Mouse (Mus musculus) forebrain, postnatal 0 days (tissue): ENCODE measurements around the gene 4931422A03Rik. TPM values are rescaled to one million over a fixed set of nuclear protein-coding genes. Genes with fewer than 3 reads are reported as not detected.
"Not testable (repeated sequence)": the region's sequence is repeated elsewhere in the genome, so short reads cannot be mapped to it uniquely, and the experiment has no call there.

Source experiments
- ATAC-seq: fragments of 200-750 bp; cut with Nextera tagmentation; 2 replicates; pipeline ENCODE4 v1.8.0; 2017; ENCODE audit warnings: mild to moderate bottlenecking, moderate library complexity
- DNase-seq: peaks from one replicate; pipeline ENCODE4 v3.0.0-alpha.2; 2015
- H3K27ac ChIP-seq: fragments of 300-500 bp; sonication (generic); 2 replicates; pipeline ENCODE4 v1.5.1; 2014; ENCODE audit warnings: low read depth, mild to moderate bottlenecking, antibody characterized with exemption, low read length, moderate library complexity, mixed read lengths
- H3K27me3 ChIP-seq: fragments of 300-500 bp; sonication (generic); 2 replicates; pipeline ENCODE4 v1.6.1; 2014; ENCODE audit warnings: mild to moderate bottlenecking, low read length, mixed read lengths; ENCODE audit not compliant: insufficient read depth
- H3K36me3 ChIP-seq: fragments of 300-500 bp; sonication (generic); 2 replicates; pipeline ENCODE4 v1.6.1; 2014; ENCODE audit warnings: mild to moderate bottlenecking, moderate library complexity; ENCODE audit not compliant: insufficient read depth
- H3K4me1 ChIP-seq: fragments of 300-500 bp; sonication (generic); 2 replicates; pipeline ENCODE4 v1.6.1; 2014; ENCODE audit warnings: antibody characterized with exemption; ENCODE audit not compliant: insufficient read depth
- H3K4me2 ChIP-seq: fragments of 300-500 bp; sonication (generic); 2 replicates; pipeline ENCODE4 v1.6.1; 2014; ENCODE audit warnings: low read depth, mild to moderate bottlenecking, moderate library complexity
- H3K4me3 ChIP-seq: fragments of 300-500 bp; sonication (generic); 2 replicates; pipeline ENCODE4 v1.5.1; 2014; ENCODE audit warnings: low read depth, low read length, mixed read lengths
- H3K9ac ChIP-seq: fragments of 300-500 bp; sonication (generic); 2 replicates; pipeline ENCODE4 v1.6.1; 2014; ENCODE audit warnings: mild to moderate bottlenecking
- H3K9me3 ChIP-seq: fragments of 300-500 bp; sonication (generic); 2 replicates; pipeline ENCODE4 v1.6.1; 2016; ENCODE audit warnings: low read length
- CTCF ChIP-seq: sonication (generic); IDR thresholded peaks from 2 replicates; pipeline ENCODE4 v1.5.1; 2016; ENCODE audit warnings: antibody characterized with exemption, control low read depth, low read depth
- WGBS: fragments of 180-500 bp; shearing (Covaris S2); extraction: QIAGEN DNeasy Blood & Tissue Kit; methylation state at CpG from one replicate; pipeline ENCODE4 v1.1.7; 2014; 5-methylcytosine and 5-hydroxymethylcytosine counted together
- polyA plus RNA-seq: library from polyadenylated mRNA; unstranded; fragments of >200 nt; fragmentation: Nextera tagmentation; extraction: Ambion mirVana; gene quantifications from 2 replicates; pipeline ENCODE4 v1.2.1, GENCODE M21; 2015
- total RNA-seq: library from RNA; depleted of rRNA; stranded (reverse); fragments of >200 nt; gene quantifications from 2 replicates; pipeline ENCODE4 v1.2.3, GENCODE M21; 2014

4931422A03Rik gene
- total and polyA plus RNA-seq, 2 experiments from 2014 or later = 0.94 TPM; not detected in 1

- Histone ChIP-seq H3K36me3 (no peaks in the 10 kb centered on the region), H3K27ac (no peak overlapping the region), H3K9ac (no peak overlapping the region), H3K4me3 (no peak overlapping the region), H3K4me1 (no peaks in the 10 kb centered on the region), H3K9me3 (no peaks in the 10 kb centered on the region), H3K27me3 (no peaks in the 10 kb centered on the region), H3K4me2 (no peak overlapping the region)
- ATAC-seq (no peak), DNase-seq (no peak)
- 88% methylated on average over 4 of the region's 4 CpGs for WGBS
- TF ChIP-seq CTCF = no peak
These were observed 26.3 kb downstream of the 4931422A03Rik start for GRCm38 (mm10) chr2:104001861-104002260.

DNA sequence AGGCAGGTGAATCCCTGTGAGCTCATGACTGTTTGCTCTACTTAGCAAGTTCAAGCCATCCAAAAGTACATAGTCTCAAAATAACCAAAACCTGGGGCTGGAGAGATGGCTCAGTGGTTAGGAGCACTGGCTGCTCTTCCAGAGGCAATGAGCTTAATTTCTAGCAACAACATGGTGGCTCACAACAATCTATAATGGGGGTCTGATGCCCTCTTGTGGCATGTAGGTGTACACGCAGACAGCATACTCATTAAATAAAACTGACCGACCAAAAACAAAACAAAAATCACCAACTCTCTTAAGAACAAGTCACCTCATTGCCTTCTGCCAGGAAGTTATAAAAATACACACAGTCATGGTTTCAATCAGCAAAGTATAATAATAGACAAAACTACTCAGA, 27.1 kb downstream of the 4931422A03Rik start:
- WGBS = 16% methylated on average over 2 of the region's 2 CpGs
- Histone ChIP-seq H3K9me3 (no peaks in the 10 kb centered on the region), H3K36me3 (no peaks in the 10 kb centered on the region), H3K27ac (no peak overlapping the region), H3K9ac (no peak overlapping the region), H3K4me3 (no peak overlapping the region), H3K4me2 (no peak overlapping the region), H3K27me3 (no peaks in the 10 kb centered on the region), H3K4me1 (no peaks in the 10 kb centered on the region)
- no peak for ATAC-seq
- peak; percentile 67 for TF ChIP-seq CTCF
- DNase-seq = peak; percentile 51

- TF ChIP-seq CTCF = no peak
- H3K9me3 ChIP-seq = no peaks in the 10 kb centered on the region
- H3K9ac ChIP-seq = no peak overlapping the region
- no peaks in the 10 kb centered on the region for H3K36me3 ChIP-seq
- no peaks in the 10 kb centered on the region for H3K4me1 ChIP-seq
- 22% methylated on average over 17 of the region's 17 CpGs for WGBS
- peak overlapping the region; percentile 9; the same call in 1 of the 2 replicates for H3K4me2 ChIP-seq
- H3K4me3 ChIP-seq = no peak overlapping the region
- H3K27ac ChIP-seq = no peak overlapping the region
- peak; percentile 40; the same call in 1 of the 2 replicates for ATAC-seq
- no peaks in the 10 kb centered on the region for H3K27me3 ChIP-seq
- DNase-seq = peak; percentile 53
These were observed 35.4 kb downstream of the 4931422A03Rik start for GRCm38 (mm10) chr2:103992618-103993332.

DNA sequence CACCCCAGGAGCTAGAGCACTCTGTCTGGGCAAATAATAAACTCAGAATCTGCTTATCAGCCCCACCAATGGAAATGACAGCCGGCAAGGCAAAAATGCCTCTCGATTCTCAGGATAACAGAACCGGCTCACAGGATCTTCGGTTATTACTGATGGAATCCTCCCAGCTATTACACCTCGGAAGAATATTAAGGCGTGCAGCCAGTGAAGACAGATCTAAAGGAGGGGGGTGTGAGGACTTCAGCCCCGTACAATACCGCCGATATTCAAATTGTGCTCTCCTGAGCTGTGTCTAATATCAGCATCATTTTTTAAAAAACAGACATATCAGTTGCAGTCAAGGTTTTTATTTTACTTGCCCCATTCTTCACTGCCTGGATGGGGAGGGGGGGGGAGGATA, 36.0 kb downstream of the 4931422A03Rik start:
- WGBS = 58% methylated on average over 9 of the region's 9 CpGs
- H3K4me1 ChIP-seq = no peaks in the 10 kb centered on the region
- H3K4me2 ChIP-seq = peak overlapping the region; percentile 9; the same call in 1 of the 2 replicates
- no peak overlapping the region for H3K4me3 ChIP-seq
- H3K9me3 ChIP-seq = no peaks in the 10 kb centered on the region
- no peaks in the 10 kb centered on the region for H3K27me3 ChIP-seq
- ATAC-seq = peak; percentile 42; the same call in 1 of the 2 replicates
- no peak for DNase-seq
- TF ChIP-seq CTCF = no peak
- H3K9ac ChIP-seq = no peak overlapping the region
- no peaks in the 10 kb centered on the region for H3K36me3 ChIP-seq
- H3K27ac ChIP-seq = no peak overlapping the region

DNA sequence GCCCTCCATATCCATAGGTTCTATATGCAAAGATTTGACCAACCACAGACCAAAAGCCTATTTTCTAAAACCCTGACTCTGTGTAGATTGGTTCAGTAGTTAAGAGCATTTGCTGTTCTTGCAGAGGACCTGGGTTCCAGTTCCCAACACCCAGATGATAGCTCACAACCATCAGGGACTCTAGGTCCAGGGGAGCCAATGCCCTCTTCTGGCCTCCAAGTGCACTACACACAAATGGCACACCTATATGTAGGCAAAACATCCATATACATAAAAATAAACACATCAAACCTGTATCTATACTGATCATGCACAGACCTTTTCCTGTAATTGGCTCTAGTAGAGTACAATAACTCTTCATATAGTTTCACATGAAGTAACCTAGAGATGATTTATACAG, 36.9 kb downstream of the 4931422A03Rik start:
- no peak overlapping the region for H3K9ac ChIP-seq
- no peaks in the 10 kb centered on the region for H3K9me3 ChIP-seq
- no peak for ATAC-seq
- no peak overlapping the region for H3K4me3 ChIP-seq
- H3K36me3 ChIP-seq = no peaks in the 10 kb centered on the region
- no peak overlapping the region for H3K4me2 ChIP-seq
- DNase-seq = no peak
- H3K4me1 ChIP-seq = no peaks in the 10 kb centered on the region
- no peak overlapping the region for H3K27ac ChIP-seq
- peak; percentile 15; the same call in 1 of the 2 replicates for TF ChIP-seq CTCF
- H3K27me3 ChIP-seq = no peaks in the 10 kb centered on the region

GRCm38 (mm10) chr2:103989724-103990123, 38.4 kb downstream of the 4931422A03Rik start:
- Histone ChIP-seq H3K4me3 (no peak overlapping the region), H3K27me3 (no peaks in the 10 kb centered on the region), H3K9me3 (no peaks in the 10 kb centered on the region), H3K9ac (no peak overlapping the region), H3K27ac (no peak overlapping the region), H3K4me2 (no peak overlapping the region), H3K4me1 (no peaks in the 10 kb centered on the region), H3K36me3 (no peaks in the 10 kb centered on the region)
- DNase-seq (no peak), ATAC-seq (no peak)
- 88% methylated on average over 6 of the region's 6 CpGs for WGBS
- TF ChIP-seq CTCF = no peak

GRCm38 (mm10) chr2:103987595-103987994, 40.6 kb downstream of the 4931422A03Rik start:
- H3K27me3 ChIP-seq, DNase-seq, H3K27ac ChIP-seq, H3K4me3 ChIP-seq, ATAC-seq, H3K9ac ChIP-seq, H3K9me3 ChIP-seq, H3K4me1 ChIP-seq, H3K36me3 ChIP-seq, H3K4me2 ChIP-seq: not testable (repeated sequence)
- WGBS = 77% methylated on average over 5 of the region's 8 CpGs
